Mouse (Mus musculus) brown adipose tissue, adult 24 weeks (tissue): ENCODE data around the gene Inf2. TPM values are rescaled to one million over a fixed set of nuclear protein-coding genes. Genes with fewer than 3 reads are reported as not detected.

Experiments
- H3K27ac ChIP-seq: fragments of 200-500 bp; replicated peaks from 2 replicates; pipeline ENCODE4 v1.5.1; 2012; ENCODE audit warnings: low read depth, mild to moderate bottlenecking, low read length
- H3K4me1 ChIP-seq: fragments of 200-500 bp; 2 replicates; pipeline ENCODE4 v1.6.1; 2012; ENCODE audit warnings: low read length, mixed read lengths; ENCODE audit not compliant: control insufficient read depth, insufficient read depth, insufficient read length
- H3K4me3 ChIP-seq: fragments of 200-500 bp; 2 replicates; pipeline ENCODE4 v1.5.1; 2012; ENCODE audit warnings: low read depth, mild to moderate bottlenecking, low read length, moderate library complexity; ENCODE audit not compliant: insufficient read depth
- polyA plus RNA-seq: library from polyadenylated mRNA; stranded (reverse); fragments of >200 nt; gene quantifications from 2 replicates; pipeline ENCODE4 v1.2.4, GENCODE M21; 2012; ENCODE audit not compliant: missing spikeins, insufficient read depth, insufficient read length

The Inf2 gene
- polyA plus RNA-seq, 1 experiment = 13.5 TPM

- Histone ChIP-seq H3K4me1 (peaks cover 27% of the 10 kb centered on the region), H3K27ac (peak overlapping the region; percentile 67), H3K4me3 (no peak overlapping the region)
Observed at GRCm38 (mm10) chr12:112557219-112557618, 31.4 kb upstream of the Inf2 start.

GRCm38 (mm10) chr12:112559231-112559630 lies 29.4 kb upstream of the Inf2 start:
- H3K4me3 ChIP-seq = no peak overlapping the region
- peaks cover 27% of the 10 kb centered on the region for H3K4me1 ChIP-seq
- peak overlapping the region; percentile 93 for H3K27ac ChIP-seq

- peak overlapping the region; percentile 93 for H3K27ac ChIP-seq
- peaks cover 27% of the 10 kb centered on the region for H3K4me1 ChIP-seq
- H3K4me3 ChIP-seq = no peak overlapping the region
Observed at GRCm38 (mm10) chr12:112559671-112560070, 28.9 kb upstream of the Inf2 start.

- no peak overlapping the region for H3K4me3 ChIP-seq
- peaks cover 27% of the 10 kb centered on the region for H3K4me1 ChIP-seq
- H3K27ac ChIP-seq = peak overlapping the region; percentile 93
Observed at GRCm38 (mm10) chr12:112560176-112560797, 28.3 kb upstream of the Inf2 start.

DNA sequence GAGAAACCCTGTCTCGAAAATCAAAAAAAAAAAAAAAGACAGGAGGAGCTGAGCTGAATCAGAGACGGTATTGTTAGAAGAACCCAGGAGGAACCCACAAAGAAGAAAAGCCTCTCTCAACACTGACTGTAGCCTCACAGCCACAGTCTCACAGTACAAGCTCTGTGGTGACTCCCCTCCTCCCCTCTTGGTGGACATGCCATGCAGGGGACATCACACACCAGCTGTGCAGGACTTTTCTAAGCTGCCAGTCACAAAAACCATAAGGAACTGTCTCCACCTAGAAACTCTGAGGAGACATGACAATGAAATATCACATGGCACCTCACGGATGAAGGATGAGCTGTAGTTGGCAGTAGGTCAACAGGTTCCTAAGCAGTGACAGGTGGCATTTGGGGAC lies 27.4 kb upstream of the Inf2 start:
- Histone ChIP-seq H3K4me1 (peaks cover 25% of the 10 kb centered on the region), H3K27ac (no peak overlapping the region), H3K4me3 (no peak overlapping the region)

- H3K4me1 ChIP-seq = peaks cover 16% of the 10 kb centered on the region
- H3K27ac ChIP-seq = no peak overlapping the region
- H3K4me3 ChIP-seq = no peak overlapping the region
Observed at GRCm38 (mm10) chr12:112562462-112562861, 26.1 kb upstream of the Inf2 start.

- no peak overlapping the region for H3K4me3 ChIP-seq
Observed at GRCm38 (mm10) chr12:112563011-112563410, 25.6 kb upstream of the Inf2 start.

GRCm38 (mm10) chr12:112570160-112570559 lies 18.4 kb upstream of the Inf2 start:
- Histone ChIP-seq H3K4me1 (no peaks in the 10 kb centered on the region), H3K4me3 (no peak overlapping the region), H3K27ac (no peak overlapping the region)

More at GRCm38 (mm10) chr12:112563011-112563410, 25.6 kb upstream of the Inf2 start:
- Histone ChIP-seq H3K4me1 (peaks cover 15% of the 10 kb centered on the region), H3K27ac (no peak overlapping the region)

GRCm38 (mm10) chr12:112571064-112571463 lies 17.5 kb upstream of the Inf2 start:
- peaks cover 4% of the 10 kb centered on the region for H3K4me1 ChIP-seq
- H3K27ac ChIP-seq = no peak overlapping the region
- H3K4me3 ChIP-seq = no peak overlapping the region

DNA sequence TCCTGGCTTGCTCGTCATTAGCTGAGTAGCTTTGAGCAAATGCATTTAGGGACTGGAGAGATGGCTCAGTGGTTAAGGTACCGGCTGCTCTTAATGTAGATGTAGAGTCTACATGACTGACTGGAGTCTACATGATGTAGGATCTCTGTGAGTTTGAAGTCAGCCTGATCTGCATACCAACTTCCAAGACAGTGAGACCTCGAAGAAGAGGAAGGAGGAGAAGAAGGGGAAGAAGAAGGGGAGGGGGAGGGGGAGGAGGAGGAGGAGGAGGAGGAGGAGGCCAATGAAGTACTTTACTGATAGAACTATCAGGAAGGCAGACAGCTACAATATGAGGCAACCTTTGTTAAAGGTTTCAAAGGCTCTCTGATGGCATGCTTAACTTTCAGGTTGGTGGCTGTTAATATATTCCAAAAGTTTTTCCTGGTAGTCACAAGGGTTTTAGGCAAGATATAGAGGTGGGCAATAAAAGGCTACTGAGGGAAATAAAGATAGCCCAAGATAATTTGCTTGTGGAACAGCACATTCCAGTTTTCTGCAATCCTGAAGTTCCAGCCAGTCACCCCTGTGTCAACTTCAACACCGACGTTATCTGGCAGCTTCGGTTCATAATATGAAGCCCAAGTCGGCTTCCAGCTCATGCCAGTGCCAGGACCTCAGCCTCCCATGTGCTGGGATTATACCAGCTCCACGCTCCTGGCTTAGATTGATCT lies 13.2 kb upstream of the Inf2 start:
- no peak overlapping the region for H3K4me3 ChIP-seq
- H3K27ac ChIP-seq = no peak overlapping the region
- peaks cover 12% of the 10 kb centered on the region for H3K4me1 ChIP-seq

DNA sequence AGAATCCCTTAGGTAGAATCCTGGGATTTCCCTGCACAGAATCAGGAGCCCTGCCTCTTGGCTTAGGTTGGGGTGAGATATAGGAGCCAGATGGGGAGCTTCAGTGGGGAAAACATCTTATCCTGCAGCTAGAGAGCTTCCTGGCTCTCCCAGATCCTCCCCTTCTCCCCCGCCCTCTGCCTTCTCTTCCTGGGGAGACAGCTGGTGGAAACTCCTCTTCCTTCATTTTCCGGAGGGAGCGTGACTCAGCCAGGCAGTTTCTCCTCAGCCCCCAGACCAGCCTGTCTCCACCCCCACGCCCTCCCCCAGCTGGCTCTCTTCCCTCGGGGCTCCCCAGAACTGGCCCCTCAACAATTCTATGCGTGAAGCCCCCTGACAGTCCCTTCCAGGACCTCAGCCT lies 12.2 kb upstream of the Inf2 start:
- H3K4me3 ChIP-seq = no peak overlapping the region
- peaks cover 14% of the 10 kb centered on the region for H3K4me1 ChIP-seq
- no peak overlapping the region for H3K27ac ChIP-seq

DNA sequence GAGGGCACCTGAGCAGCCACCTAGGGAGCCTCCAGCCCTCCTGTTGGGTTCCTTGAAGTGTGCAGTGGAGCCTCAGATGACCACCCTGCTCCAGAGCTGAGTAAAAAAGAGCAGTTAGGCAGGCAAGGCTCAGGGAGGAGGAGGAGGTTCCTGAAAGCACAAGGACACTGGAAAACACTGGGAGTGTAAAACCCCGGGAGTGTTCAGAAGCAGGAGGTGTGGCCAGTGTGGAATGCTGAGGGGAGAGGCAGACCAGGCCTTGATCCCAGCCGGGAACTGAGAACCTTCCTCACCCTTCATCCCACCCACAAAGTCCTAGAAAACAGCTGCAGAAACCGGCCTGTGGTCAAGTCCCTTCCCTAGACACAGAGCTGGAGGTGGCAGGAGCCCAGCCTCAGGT lies 11.8 kb upstream of the Inf2 start:
- Histone ChIP-seq H3K27ac (no peak overlapping the region), H3K4me1 (peaks cover 14% of the 10 kb centered on the region), H3K4me3 (no peak overlapping the region)

DNA sequence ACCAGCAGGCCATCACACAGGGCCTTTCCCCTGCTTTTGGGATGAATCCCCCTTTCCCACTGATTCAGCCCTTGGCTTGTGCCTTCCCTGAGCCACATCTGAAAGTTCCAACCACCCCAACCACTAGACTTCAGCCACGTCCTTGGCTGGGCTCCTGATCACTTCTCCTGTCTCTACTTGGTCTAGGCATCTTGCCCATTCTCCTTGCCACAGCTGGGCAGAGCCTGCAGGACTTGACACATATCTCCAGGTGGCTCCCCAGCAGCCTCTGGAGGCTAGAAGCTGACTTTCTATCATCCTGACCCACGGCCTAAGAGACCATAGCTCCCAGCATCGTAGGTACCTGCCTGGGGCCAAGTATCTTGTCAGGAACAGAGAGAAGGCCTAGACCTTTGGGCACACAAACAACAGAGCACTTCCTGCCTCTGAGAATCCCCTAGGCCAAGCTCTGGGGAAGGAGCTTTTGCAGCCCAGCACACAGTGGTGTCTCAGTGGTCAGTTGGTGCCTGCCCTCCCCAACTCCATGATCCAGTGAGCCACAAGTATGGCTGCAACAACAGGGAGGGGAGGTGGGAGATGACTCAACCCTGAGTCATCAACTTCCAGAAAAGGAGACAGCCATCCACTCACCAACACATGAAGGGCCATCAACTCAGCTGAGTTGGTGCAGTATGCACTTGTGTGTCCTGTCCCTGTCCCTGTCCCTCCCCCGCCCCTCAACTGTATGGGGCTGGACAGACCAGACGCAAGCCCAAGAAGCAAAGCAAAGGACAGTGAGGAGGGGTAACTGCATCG lies 10.1 kb upstream of the Inf2 start:
- no peak overlapping the region for H3K27ac ChIP-seq
- H3K4me3 ChIP-seq = no peak overlapping the region
- peaks cover 14% of the 10 kb centered on the region for H3K4me1 ChIP-seq

DNA sequence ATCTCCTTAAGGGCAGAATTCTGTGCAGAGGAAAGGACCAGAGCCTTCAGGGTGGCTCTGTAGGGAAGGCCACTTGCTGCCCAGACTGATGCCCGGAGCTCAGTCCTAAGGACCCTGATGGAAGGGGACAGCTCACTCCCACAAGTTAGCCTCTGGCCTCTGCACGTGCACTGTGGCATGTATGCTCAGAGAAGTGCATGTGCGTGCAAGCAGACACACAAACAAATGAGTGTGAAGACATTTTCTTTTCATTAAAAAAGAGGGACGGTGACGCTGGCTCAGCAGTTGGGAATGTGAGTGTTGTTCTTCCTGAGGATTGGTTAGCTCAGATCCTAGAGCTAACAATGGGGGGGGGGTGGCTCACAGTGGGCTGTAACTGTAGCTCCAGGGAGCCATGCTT lies 9.2 kb upstream of the Inf2 start:
- no peak overlapping the region for H3K27ac ChIP-seq
- H3K4me3 ChIP-seq = no peak overlapping the region
- peaks cover 14% of the 10 kb centered on the region for H3K4me1 ChIP-seq

DNA sequence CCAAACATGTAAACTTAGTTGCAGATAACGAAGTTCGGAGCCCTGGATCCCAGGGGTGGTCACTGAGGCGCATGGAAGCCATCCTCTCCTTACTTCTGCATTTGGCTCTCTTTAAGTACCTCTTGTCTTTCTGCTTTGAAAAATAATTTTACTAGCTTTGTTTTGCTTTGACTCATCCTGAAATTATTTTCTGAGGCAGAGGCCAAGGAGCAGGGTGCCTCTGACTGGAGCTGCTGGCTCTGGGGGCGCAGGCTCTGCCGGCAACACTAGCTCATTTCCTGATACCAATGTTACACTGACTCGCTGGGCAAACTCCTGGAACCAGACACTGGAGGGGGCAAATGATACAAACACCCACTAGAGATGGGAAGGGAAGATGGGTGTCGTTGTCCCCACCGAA lies 8.7 kb upstream of the Inf2 start:
- no peak overlapping the region for H3K4me3 ChIP-seq
- no peak overlapping the region for H3K27ac ChIP-seq
- H3K4me1 ChIP-seq = peaks cover 14% of the 10 kb centered on the region
